Comparison of ENCODE assay signal across 14 mouse cellular contexts in genomic region chr3:96546880-96547279, GRCm38 (mm10). TPM values are rescaled to one million over a fixed set of nuclear protein-coding genes. Genes with fewer than 3 reads are reported as not detected.
DNase-seq lines count a peak whose midpoint lies in the region; ATAC-seq and TF ChIP-seq lines count a peak whose summit lies in the region.
"Had no signal": no experiment of that assay in that cellular context is flagged by ENCODE, and none has a peak within 500 bp of the region (broad histone marks: within the 10 kb centered on the region; RNA-seq: fewer than 3 reads in every experiment).

No protein-coding gene starts in this region.

- 0 out of 2 replicates have a peak, but pooled peaks cover 7% of the 10 kb centered on the region for H3K27me3 ChIP-seq in hindbrain, embryonic 12.5 days
- H3K27me3 ChIP-seq in hindbrain, embryonic 11.5 days (ENCODE audit: control insufficient read depth, insufficient read depth, low read length): peaks cover 2% of the 10 kb centered on the region; the same call in 1 of the 2 replicates
- no peaks in the 10 kb centered on the region for H3K27me3 ChIP-seq in MEL (ENCODE audit: control insufficient read depth in 1 of 2, insufficient read depth in 2 of 2, low read length in 2 of 2)
- H3K27me3 ChIP-seq in hindbrain, embryonic 15.5 days: 0 out of 2 replicates have a peak, but pooled peaks cover 3% of the 10 kb centered on the region
- H3K27me3 ChIP-seq: heart, embryonic 15.5 days had no signal

- H3K9me3 ChIP-seq in hindbrain, embryonic 12.5 days (replicated peaks): no peaks in the 10 kb centered on the region
- no peaks in the 10 kb centered on the region for H3K9me3 ChIP-seq in hindbrain, embryonic 11.5 days (ENCODE audit: control insufficient read depth, low read length)
- H3K9me3 ChIP-seq in MEL (replicated peaks; ENCODE audit: insufficient read depth, low read length): no peaks in the 10 kb centered on the region
- no peaks in the 10 kb centered on the region for H3K9me3 ChIP-seq in hindbrain, embryonic 15.5 days
- H3K9me3 ChIP-seq: heart, embryonic 15.5 days; lung, embryonic 15.5 days had no signal

- no peaks in the 10 kb centered on the region for H3K36me3 ChIP-seq in hindbrain, embryonic 12.5 days
- H3K36me3 ChIP-seq in hindbrain, embryonic 11.5 days (ENCODE audit: control insufficient read depth, insufficient read depth, low read length): no peaks in the 10 kb centered on the region
- peaks cover 0 to 5% of the 10 kb centered on the region in 2 experiments; a peak in 2 of 4 replicates for H3K36me3 ChIP-seq in MEL (ENCODE audit: control insufficient read depth in 1 of 2, insufficient read depth in 2 of 2, low read length in 2 of 2)
- H3K36me3 ChIP-seq in hindbrain, embryonic 15.5 days: no peaks in the 10 kb centered on the region
- H3K36me3 ChIP-seq: heart, embryonic 15.5 days; lung, embryonic 15.5 days had no signal

- no peaks in the 10 kb centered on the region for H3K79me2 ChIP-seq in MEL (ENCODE audit: control insufficient read depth, insufficient read depth, low read length, poor library complexity)

- no peak overlapping the region for H3K9ac ChIP-seq in hindbrain, embryonic 12.5 days
- H3K9ac ChIP-seq in hindbrain, embryonic 11.5 days (ENCODE audit: low read depth, low read length): no peak overlapping the region
- H3K9ac ChIP-seq in MEL (ENCODE audit: control insufficient read depth, low read depth, low read length, poor library complexity, severe bottlenecking): peak overlapping the region; percentile 42
- H3K9ac ChIP-seq in hindbrain, embryonic 15.5 days: 0 out of 2 replicates have a peak overlapping the region, but pooled peaks have one; percentile 8
- H3K9ac ChIP-seq: lung, embryonic 15.5 days had no signal

- no peak for TF ChIP-seq EP300 in MEL (IDR thresholded peaks at IDR 0.05; ENCODE audit: low read depth in 1 of 2, low read length in 2 of 2)

- TF ChIP-seq RAD21 in MEL (IDR thresholded peaks at IDR 0.05; ENCODE audit: low read depth, low read length): no peak

- peak overlapping the region; percentile 41 for H3K4me2 ChIP-seq in hindbrain, embryonic 12.5 days (replicated peaks)
- no peak overlapping the region for H3K4me2 ChIP-seq in hindbrain, embryonic 11.5 days (replicated peaks; ENCODE audit: low read depth, low read length)
- H3K4me2 ChIP-seq in hindbrain, embryonic 15.5 days: 0 out of 2 replicates have a peak overlapping the region, but pooled peaks have one; percentile 36

- TF ChIP-seq CTCF in MEL (IDR thresholded peaks at IDR 0.05 in 2 of 3, conservative IDR thresholded peaks at IDR 0.05 in 1 of 3; ENCODE audit: control insufficient read depth in 1 of 3, insufficient read depth in 1 of 3, low read depth in 2 of 3, low read length in 3 of 3, poor library complexity in 1 of 3, severe bottlenecking in 1 of 3): no peak

- 46% methylated on average over 4 of the region's 4 CpGs for WGBS in hindbrain, embryonic 12.5 days
- WGBS in hindbrain, embryonic 11.5 days: 47% methylated on average over 4 of the region's 4 CpGs
- WGBS in hindbrain, embryonic 15.5 days: 41% methylated on average over 4 of the region's 4 CpGs

- H3K27ac ChIP-seq in hindbrain, embryonic 12.5 days: no peak overlapping the region
- H3K27ac ChIP-seq in hindbrain, embryonic 11.5 days (ENCODE audit: low read depth, low read length): no peak overlapping the region
- H3K27ac ChIP-seq in MEL (ENCODE audit: control insufficient read depth, low read depth, low read length): no peak overlapping the region
- no peak overlapping the region for H3K27ac ChIP-seq in hindbrain, embryonic 15.5 days (replicated peaks)
- H3K27ac ChIP-seq: heart, embryonic 15.5 days; lung, embryonic 15.5 days had no signal

- H3K4me1 ChIP-seq in hindbrain, embryonic 12.5 days: 0 out of 2 replicates have a peak, but pooled peaks cover 5% of the 10 kb centered on the region
- no peaks in the 10 kb centered on the region for H3K4me1 ChIP-seq in hindbrain, embryonic 11.5 days (replicated peaks; ENCODE audit: control insufficient read depth, insufficient read depth, low read length)
- H3K4me1 ChIP-seq in MEL (ENCODE audit: control insufficient read depth in 1 of 2, insufficient read depth in 2 of 2, low read length in 2 of 2): peaks cover 6 to 11% of the 10 kb centered on the region in 2 experiments
- H3K4me1 ChIP-seq in hindbrain, embryonic 15.5 days (replicated peaks): 0 out of 2 replicates have a peak, but pooled peaks cover 3% of the 10 kb centered on the region

- TF ChIP-seq POLR2A in MEL (IDR thresholded peaks at IDR 0.05; ENCODE audit: control insufficient read depth in 1 of 2, insufficient read depth in 1 of 2, low read depth in 1 of 2, low read length in 2 of 2, poor library complexity in 1 of 2): no peak

- 0 out of 2 replicates have a peak, but pooled peaks have one; percentile 19 for ATAC-seq in hindbrain, embryonic 12.5 days (ENCODE audit: low FRiP score)
- ATAC-seq in hindbrain, embryonic 11.5 days (ENCODE audit: low FRiP score): no peak
- 0 out of 2 replicates have a peak, but pooled peaks have one; percentile 16 for ATAC-seq in hindbrain, embryonic 15.5 days (ENCODE audit: low FRiP score, low read depth)

- peak; percentile 32 to 40 for DNase-seq in cerebellum, postnatal 10 days
- DNase-seq in cerebellum, adult 11-12 months: no peak
- DNase-seq in hindbrain, embryonic 11.5 days (ENCODE audit: low spot score): no peak
- peak; percentile 58 for DNase-seq in MEL (ENCODE audit: low read depth, low spot score)
- no peak for DNase-seq in left cerebral cortex, postnatal 36 days (ENCODE audit: low spot score in 2 of 2)
- DNase-seq in cerebellum, adult 11 months: no peak
- DNase-seq: adrenal gland, adult 8-10 months had no signal

- intact Hi-C loops in left cerebral cortex, postnatal 36 days (cut with DNase I): loop anchor here (10.0 kb wide), 1 partner anchor 158 kb away; the partner anchor contains the start of gene Nudt17

- H3K4me3 ChIP-seq in hindbrain, embryonic 12.5 days: no peak overlapping the region
- H3K4me3 ChIP-seq in hindbrain, embryonic 11.5 days (ENCODE audit: low read depth, low read length): no peak overlapping the region
- peak overlapping the region; percentile 3 to 24; a peak in 2 of 4 replicates for H3K4me3 ChIP-seq in MEL (ENCODE audit: control insufficient read depth in 1 of 2, insufficient read depth in 1 of 2, low read depth in 2 of 2, low read length in 2 of 2)
- H3K4me3 ChIP-seq in hindbrain, embryonic 15.5 days: no peak overlapping the region
- H3K4me3 ChIP-seq: heart, embryonic 15.5 days; lung, embryonic 15.5 days had no signal

TF ChIP-seq in MEL, 35 proteins besides CTCF, POLR2A, EP300 and RAD21 (continues in another document):
- TF ChIP-seq MAX (IDR thresholded peaks at IDR 0.05; ENCODE audit: low read length) (peak; percentile 68), USF1 (IDR thresholded peaks at IDR 0.05; ENCODE audit: low read depth, low read length) (peak; percentile 71), GATA1 (IDR thresholded peaks at IDR 0.05; ENCODE audit: low read depth, low read length) (no peak)

RNA-seq across cellular contexts. Expression of gene Txnip, which starts 10.9 kb away (rescaled TPM):
- 58.7 and 59.9 TPM in 2 replicates for polyA plus RNA-seq in hindbrain, embryonic 12.5 days (2016; fragmentation: Nextera tagmentation; extraction: Ambion mirVana)
- 48.9 and 53.4 TPM in 2 replicates for polyA plus RNA-seq in hindbrain, embryonic 11.5 days (2014; fragmentation: Nextera tagmentation; extraction: Ambion mirVana)
- 183 and 191 TPM in 2 replicates for total RNA-seq in MEL (2012; rRNA removed)
- 1,000 to 10,000 TPM in 1 of 2 experiments, 100 to 1,000 TPM in 1; 237 to 1,680 TPM for polyA plus RNA-seq in MEL (2012; ENCODE audit: insufficient read depth in 1 of 2, insufficient read length in 2 of 2, low read depth in 1 of 2, low replicate concordance in 2 of 2, missing spikeins in 1 of 2)
- polyA plus RNA-seq in hindbrain, embryonic 15.5 days (2015; fragmentation: Nextera tagmentation; extraction: Ambion mirVana): 48.2 and 53.0 TPM in 2 replicates
- total RNA-seq in left cerebral cortex, postnatal 36 days (2021): 10 to 100 TPM; 19.5 to 21.8 TPM

RNA-seq across cellular contexts. Expression of gene Hfe2, which starts 21.9 kb away (rescaled TPM):
- polyA plus RNA-seq in hindbrain, embryonic 12.5 days (2016; fragmentation: Nextera tagmentation; extraction: Ambion mirVana): 0.70 and 2.5 TPM in 2 replicates
- 1.5 and 1.6 TPM in 2 replicates for polyA plus RNA-seq in hindbrain, embryonic 11.5 days (2014; fragmentation: Nextera tagmentation; extraction: Ambion mirVana)
- total RNA-seq in MEL (2012; rRNA removed): not detected in 2 replicates
- not detected for polyA plus RNA-seq in MEL (2012; ENCODE audit: insufficient read depth in 1 of 2, insufficient read length in 2 of 2, low read depth in 1 of 2, low replicate concordance in 2 of 2, missing spikeins in 1 of 2)
- 1.9 and 2.0 TPM in 2 replicates for polyA plus RNA-seq in hindbrain, embryonic 15.5 days (2015; fragmentation: Nextera tagmentation; extraction: Ambion mirVana)
- 1 to 10 TPM in 1 of 2 experiments, under 1 TPM in 1; 0.77 to 2.1 TPM for total RNA-seq in left cerebral cortex, postnatal 36 days (2021)
- total RNA-seq: CH12.LX; megakaryocyte progenitor cell, adult 5-6 weeks had no signal

RNA-seq across cellular contexts. Expression of gene Gm16253, which starts 29.9 kb away (rescaled TPM):
- polyA plus RNA-seq in hindbrain, embryonic 12.5 days (2016; fragmentation: Nextera tagmentation; extraction: Ambion mirVana): 1.3 and 1.7 TPM in 2 replicates
- 0.46 and 0.70 TPM in 2 replicates for polyA plus RNA-seq in hindbrain, embryonic 11.5 days (2014; fragmentation: Nextera tagmentation; extraction: Ambion mirVana)
- total RNA-seq in MEL (2012; rRNA removed): not detected in 2 replicates
- 1 to 10 TPM in 1 of 2 experiments, not detected in 1; 1.4 TPM for polyA plus RNA-seq in MEL (2012; ENCODE audit: insufficient read depth in 1 of 2, insufficient read length in 2 of 2, low read depth in 1 of 2, low replicate concordance in 2 of 2, missing spikeins in 1 of 2)
- 1.8 and 2.2 TPM in 2 replicates for polyA plus RNA-seq in hindbrain, embryonic 15.5 days (2015; fragmentation: Nextera tagmentation; extraction: Ambion mirVana)
- total RNA-seq in left cerebral cortex, postnatal 36 days (2021): not detected
- total RNA-seq: adrenal gland, adult 8-10 months; left cerebral cortex, adult 8-10 months; megakaryocyte progenitor cell, adult 5-6 weeks had no signal

RNA-seq across cellular contexts. Expression of gene Polr3gl, which starts 47.1 kb away (rescaled TPM):
- polyA plus RNA-seq in hindbrain, embryonic 12.5 days (2016; fragmentation: Nextera tagmentation; extraction: Ambion mirVana): 40.0 and 42.3 TPM in 2 replicates
- polyA plus RNA-seq in hindbrain, embryonic 11.5 days (2014; fragmentation: Nextera tagmentation; extraction: Ambion mirVana): 15.4 and 16.6 TPM in 2 replicates
- total RNA-seq in MEL (2012; rRNA removed): 26.4 and 31.1 TPM in 2 replicates
- 10 to 100 TPM in 1 of 2 experiments, not detected in 1; 39.8 TPM for polyA plus RNA-seq in MEL (2012; ENCODE audit: insufficient read depth in 1 of 2, insufficient read length in 2 of 2, low read depth in 1 of 2, low replicate concordance in 2 of 2, missing spikeins in 1 of 2)
- polyA plus RNA-seq in hindbrain, embryonic 15.5 days (2015; fragmentation: Nextera tagmentation; extraction: Ambion mirVana): 36.8 and 38.8 TPM in 2 replicates
- total RNA-seq in left cerebral cortex, postnatal 36 days (2021): 10 to 100 TPM; 22.5 to 29.9 TPM

RNA-seq across cellular contexts. Expression of gene Ankrd34a, which starts 49.6 kb away (rescaled TPM):
- polyA plus RNA-seq in hindbrain, embryonic 12.5 days (2016; fragmentation: Nextera tagmentation; extraction: Ambion mirVana): 4.6 and 5.1 TPM in 2 replicates
- 2.0 and 2.4 TPM in 2 replicates for polyA plus RNA-seq in hindbrain, embryonic 11.5 days (2014; fragmentation: Nextera tagmentation; extraction: Ambion mirVana)
- total RNA-seq in MEL (2012; rRNA removed): 0.15 and 0.16 TPM in 2 replicates
- under 1 TPM in 1 of 2 experiments, not detected in 1; 0.78 TPM for polyA plus RNA-seq in MEL (2012; ENCODE audit: insufficient read depth in 1 of 2, insufficient read length in 2 of 2, low read depth in 1 of 2, low replicate concordance in 2 of 2, missing spikeins in 1 of 2)
- 16.7 and 19.9 TPM in 2 replicates for polyA plus RNA-seq in hindbrain, embryonic 15.5 days (2015; fragmentation: Nextera tagmentation; extraction: Ambion mirVana)
- total RNA-seq in left cerebral cortex, postnatal 36 days (2021): 10 to 100 TPM; 68.9 to 75.7 TPM
- total RNA-seq: megakaryocyte progenitor cell, adult 5-6 weeks had no signal

Comparison
In these comparisons a context has a peak if more than half of its experiments do, and no peak if none do; other contexts are left out.
1. DNase-seq: peak in cerebellum, postnatal 10 days (2 of 2) and MEL (single experiment); none in cerebellum, adult 11-12 months (single experiment), hindbrain, embryonic 11.5 days (single experiment), left cerebral cortex, postnatal 36 days (0 of 2) and cerebellum, adult 11 months (single experiment).
2. H3K9ac ChIP-seq: peak in MEL (single experiment) and hindbrain, embryonic 15.5 days (single experiment); none in hindbrain, embryonic 12.5 days (single experiment) and hindbrain, embryonic 11.5 days (single experiment).
3. H3K4me3 ChIP-seq: peak in MEL (2 of 2); none in hindbrain, embryonic 12.5 days (single experiment), hindbrain, embryonic 11.5 days (single experiment) and hindbrain, embryonic 15.5 days (single experiment).